Mouse (Mus musculus) lung, embryonic 14.5 days (tissue): ENCODE data around the gene Stx1a. TPM values are rescaled to one million over a fixed set of nuclear protein-coding genes. Genes with fewer than 3 reads are reported as not detected.
"Not testable (repeated sequence)": the region's sequence is repeated elsewhere in the genome, so short reads cannot be mapped to it uniquely, and the experiment has no call there.

ENCODE experiments used
- ATAC-seq: fragments of 200-750 bp; cut with Nextera tagmentation; 2 replicates; pipeline ENCODE4 v1.8.0; 2017; ENCODE audit warnings: mild to moderate bottlenecking, moderate TSS enrichment, moderate library complexity; ENCODE audit not compliant: insufficient read depth
- DNase-seq: peaks from one replicate; pipeline ENCODE4 v3.0.0-alpha.2; 2015
- H3K27ac ChIP-seq: fragments of 300-500 bp; sonication (generic); 2 replicates; pipeline ENCODE4 v1.5.1; 2014; ENCODE audit warnings: low read depth, mild to moderate bottlenecking, moderate library complexity
- H3K27me3 ChIP-seq: fragments of 300-500 bp; sonication (generic); 2 replicates; pipeline ENCODE4 v1.6.1; 2014; ENCODE audit warnings: low read length, control low read depth; ENCODE audit not compliant: insufficient read depth
- H3K36me3 ChIP-seq: fragments of 300-500 bp; sonication (generic); 2 replicates; pipeline ENCODE4 v1.6.1; 2014; ENCODE audit warnings: control low read depth; ENCODE audit not compliant: insufficient read depth
- H3K4me1 ChIP-seq: fragments of 300-500 bp; sonication (generic); 2 replicates; pipeline ENCODE4 v1.6.1; 2014; ENCODE audit warnings: antibody characterized with exemption, control low read depth; ENCODE audit not compliant: insufficient read depth
- H3K4me2 ChIP-seq: fragments of 300-500 bp; sonication (generic); 2 replicates; pipeline ENCODE4 v1.6.1; 2014; ENCODE audit warnings: mild to moderate bottlenecking
- H3K4me3 ChIP-seq: fragments of 300-500 bp; sonication (generic); 2 replicates; pipeline ENCODE4 v1.5.1; 2014; ENCODE audit warnings: low read depth, low read length
- H3K9ac ChIP-seq: fragments of 300-500 bp; sonication (generic); 2 replicates; pipeline ENCODE4 v1.6.1; 2014
- H3K9me3 ChIP-seq: fragments of 300-500 bp; sonication (generic); 2 replicates; pipeline ENCODE4 v1.6.1; 2016; ENCODE audit warnings: low read depth, low read length, control low read depth
- CTCF ChIP-seq: IDR thresholded peaks from 2 replicates; pipeline ENCODE4 v1.5.1; 2016; ENCODE audit warnings: antibody characterized with exemption, low read depth
- WGBS: fragments of 180-500 bp; shearing (Covaris S2); extraction: QIAGEN DNeasy Blood & Tissue Kit; methylation state at CpG from one replicate; pipeline ENCODE4 v1.1.7; 2014; 5-methylcytosine and 5-hydroxymethylcytosine counted together
- polyA plus RNA-seq: library from polyadenylated mRNA; unstranded; fragments of >200 nt; fragmentation: Nextera tagmentation; extraction: Ambion mirVana; gene quantifications from 2 replicates; pipeline ENCODE4 v1.2.1, GENCODE M21; 2014

The Stx1a gene
- polyA plus RNA-seq, 1 experiment from 2014 or later = 14.5 TPM

DNA sequence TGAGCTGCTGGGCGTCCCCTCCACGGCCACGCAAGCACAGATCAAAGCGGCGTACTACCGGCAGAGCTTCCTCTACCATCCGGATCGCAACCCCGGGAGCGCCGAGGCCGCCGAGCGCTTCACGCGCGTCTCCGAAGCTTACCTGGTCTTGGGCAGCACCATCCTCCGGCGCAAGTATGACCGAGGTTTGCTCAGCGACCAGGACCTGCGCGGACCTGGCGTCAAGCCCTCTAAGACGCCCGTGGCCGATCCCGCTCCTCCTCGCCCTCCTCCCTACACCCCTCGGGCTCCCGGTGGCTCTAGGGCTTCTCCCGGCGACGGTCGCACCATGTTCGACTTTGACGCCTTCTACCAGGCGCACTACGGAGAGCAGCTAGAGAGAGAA lies 41.1 kb downstream of the Stx1a start:
- Histone ChIP-seq H3K27me3 (no peaks in the 10 kb centered on the region), H3K27ac (no peak overlapping the region; the same call in 1 of the 2 replicates), H3K9ac (peak overlapping the region; percentile 81), H3K4me1 (0 out of 2 replicates have a peak, but pooled peaks cover 8% of the 10 kb centered on the region), H3K4me2 (peak overlapping the region; percentile 90), H3K36me3 (peaks cover 29% of the 10 kb centered on the region), H3K4me3 (peak overlapping the region; percentile 97), H3K9me3 (no peaks in the 10 kb centered on the region)
- no peak for TF ChIP-seq CTCF
- 0% methylated on average over 40 of the region's 40 CpGs for WGBS
- no peak for DNase-seq
- ATAC-seq = peak; percentile 57

DNA sequence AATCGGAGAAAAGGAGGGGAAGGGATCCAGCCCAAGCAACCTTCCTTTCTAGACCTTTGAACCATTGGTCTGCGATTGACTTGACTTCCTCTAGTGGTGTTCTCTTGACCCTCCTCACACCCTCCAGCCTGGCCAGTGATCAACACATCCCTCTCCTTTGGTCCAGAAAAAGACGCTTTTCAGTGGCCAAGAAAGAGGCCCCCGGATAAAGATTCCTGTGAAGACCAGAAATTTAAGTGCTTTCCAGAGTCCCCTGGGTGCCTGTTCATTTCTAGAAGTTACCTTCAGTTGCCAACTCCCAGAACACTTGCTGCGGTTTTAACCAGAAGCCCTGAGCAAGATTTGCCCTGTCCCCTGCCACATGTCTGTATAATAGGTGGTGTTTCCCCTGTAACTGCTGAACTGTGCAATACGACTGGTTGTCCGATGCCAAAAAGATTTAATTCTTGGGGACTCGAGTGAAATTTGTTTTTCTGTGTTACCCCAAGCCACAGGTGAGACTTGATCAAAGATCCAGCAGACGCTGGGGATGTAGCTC lies 41.7 kb downstream of the Stx1a start, which contains the start of gene Bud23:
Gene Bud23 (minus strand): TSS at position 51 of the 538 bp plus-strand sequence.
- H3K4me1 ChIP-seq = not testable (repeated sequence)

DNA sequence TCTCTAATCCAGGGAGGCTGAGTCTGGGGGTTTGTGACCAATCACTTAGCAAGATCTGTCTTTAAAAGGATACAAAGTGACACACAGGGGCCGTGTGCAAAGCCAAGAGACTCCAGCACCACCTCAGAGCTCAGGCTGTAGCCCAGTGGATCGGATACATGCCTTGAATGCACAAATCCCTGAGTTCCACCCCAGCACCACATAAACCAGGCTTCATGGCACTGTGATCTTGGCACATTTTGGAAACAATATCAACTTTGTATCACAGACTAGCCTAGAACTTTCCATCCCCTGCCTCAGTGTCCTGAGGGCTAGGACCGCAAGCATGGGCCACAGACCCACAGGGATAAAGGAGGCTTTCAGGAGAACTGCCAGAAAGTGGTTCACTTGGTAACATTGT lies 42.7 kb downstream of the Stx1a start:
- 88% methylated on average over 3 of the region's 3 CpGs for WGBS
- H3K4me2 ChIP-seq = no peak overlapping the region
- no peak overlapping the region for H3K4me3 ChIP-seq
- no peaks in the 10 kb centered on the region for H3K27me3 ChIP-seq
- DNase-seq = no peak
- H3K9ac ChIP-seq = no peak overlapping the region
- H3K27ac ChIP-seq = no peak overlapping the region
- H3K36me3 ChIP-seq = peaks cover 14% of the 10 kb centered on the region
- no peak for ATAC-seq
- no peaks in the 10 kb centered on the region for H3K9me3 ChIP-seq
- TF ChIP-seq CTCF = no peak
- H3K4me1 ChIP-seq = 0 out of 2 replicates have a peak, but pooled peaks cover 8% of the 10 kb centered on the region

More for the DNA sequence above, 41.7 kb downstream of the Stx1a start, which contains the start of gene Bud23:
- Histone ChIP-seq H3K4me2 (peak within 1 kb of the TSS; percentile 90), H3K4me3 (peak within 1 kb of the TSS; percentile 97), H3K9ac (peak within 1 kb of the TSS; percentile 81), H3K36me3 (peaks cover 24% of the 10 kb centered on the region)
- not testable (repeated sequence) for DNase-seq, ATAC-seq, H3K9me3 ChIP-seq, H3K27ac ChIP-seq, H3K27me3 ChIP-seq
- WGBS = 69% methylated on average over 9 of the region's 9 CpGs

DNA sequence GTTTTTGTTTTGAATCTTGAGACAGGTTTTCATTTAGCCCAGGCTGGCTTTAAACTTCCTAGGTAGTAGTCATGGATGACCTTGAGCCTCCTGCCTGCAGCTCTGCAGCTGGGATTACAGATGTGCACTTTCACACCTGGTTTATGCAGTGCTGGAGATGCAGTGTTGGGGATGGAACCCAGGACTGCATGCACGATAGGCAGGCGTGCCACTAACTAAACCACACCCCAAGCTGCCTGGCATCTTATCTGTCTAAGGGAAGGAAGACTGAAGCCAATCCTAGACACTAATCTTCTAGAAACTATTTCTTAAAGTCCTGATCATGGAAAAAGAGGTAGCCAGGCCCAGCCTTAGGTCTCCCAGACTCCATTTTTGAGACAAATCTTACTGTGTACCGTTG lies 47.2 kb downstream of the Stx1a start:
- 82% methylated on average over 3 of the region's 3 CpGs for WGBS
- Histone ChIP-seq H3K27ac (no peak overlapping the region), H3K36me3 (peaks cover 7% of the 10 kb centered on the region; the same call in 1 of the 2 replicates)

DNA sequence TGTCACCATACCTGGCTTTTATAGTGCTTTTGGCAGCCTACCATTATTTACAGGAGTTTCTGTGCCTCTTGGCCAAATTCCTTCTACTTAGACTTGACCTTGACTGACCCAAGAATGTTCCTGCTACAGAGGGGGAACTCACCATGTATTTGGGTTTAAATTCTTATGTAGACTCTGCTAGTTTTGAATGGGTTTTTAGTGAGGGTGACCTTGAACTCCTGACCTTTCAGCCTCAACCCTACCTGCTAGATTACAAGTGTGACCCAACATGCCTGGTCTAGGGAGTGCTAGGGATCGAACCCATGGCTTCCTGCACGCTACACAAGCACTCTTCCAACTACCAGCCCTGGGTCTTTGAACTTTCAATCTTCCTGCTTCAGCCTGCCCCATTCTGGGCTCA lies 48.8 kb downstream of the Stx1a start:
- ATAC-seq = no peak
- TF ChIP-seq CTCF = no peak

More for the DNA sequence above, 47.2 kb downstream of the Stx1a start:
- H3K9ac ChIP-seq = no peak overlapping the region
- H3K4me2 ChIP-seq = no peak overlapping the region
- TF ChIP-seq CTCF = no peak
- ATAC-seq (no peak), DNase-seq (no peak)
- no peak overlapping the region for H3K4me3 ChIP-seq
- no peaks in the 10 kb centered on the region for H3K9me3 ChIP-seq
- peaks cover 4% of the 10 kb centered on the region; the same call in 1 of the 2 replicates for H3K4me1 ChIP-seq
- no peaks in the 10 kb centered on the region for H3K27me3 ChIP-seq

DNA sequence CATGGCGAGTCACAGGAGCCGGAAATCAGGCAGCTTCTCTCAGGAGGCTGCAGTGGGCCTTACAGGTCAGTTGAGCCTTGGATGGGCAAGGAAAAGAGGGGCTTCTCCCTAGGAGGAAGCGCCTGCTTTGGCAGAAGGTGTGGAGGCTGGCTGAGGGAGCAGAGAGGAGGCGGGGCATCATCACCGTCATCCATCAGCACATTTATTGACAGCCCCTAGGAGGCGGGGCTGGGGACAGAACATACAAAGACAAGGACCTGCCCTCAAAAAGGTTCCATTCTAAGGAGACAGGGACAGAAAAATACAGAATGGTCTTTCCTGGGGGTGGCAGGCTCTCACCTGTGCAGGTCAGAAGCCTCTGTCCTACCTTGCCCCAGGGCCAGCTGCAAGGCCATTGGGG lies 49.4 kb downstream of the Stx1a start:
- Histone ChIP-seq H3K4me1 (peaks cover 4% of the 10 kb centered on the region; the same call in 1 of the 2 replicates), H3K36me3 (peaks cover 4% of the 10 kb centered on the region; the same call in 1 of the 2 replicates), H3K4me2 (no peak overlapping the region), H3K9me3 (no peaks in the 10 kb centered on the region), H3K9ac (no peak overlapping the region), H3K4me3 (no peak overlapping the region), H3K27ac (no peak overlapping the region), H3K27me3 (no peaks in the 10 kb centered on the region)
- DNase-seq (no peak), ATAC-seq (no peak)
- TF ChIP-seq CTCF = no peak
- 64% methylated on average over 6 of the region's 6 CpGs for WGBS

More for the DNA sequence above, 48.8 kb downstream of the Stx1a start:
- Histone ChIP-seq H3K4me3 (no peak overlapping the region), H3K9me3 (no peaks in the 10 kb centered on the region), H3K27ac (no peak overlapping the region), H3K27me3 (no peaks in the 10 kb centered on the region), H3K4me1 (peaks cover 4% of the 10 kb centered on the region; the same call in 1 of the 2 replicates), H3K4me2 (no peak overlapping the region), H3K36me3 (peaks cover 4% of the 10 kb centered on the region; the same call in 1 of the 2 replicates), H3K9ac (no peak overlapping the region)
- WGBS = 95% methylated on average over 2 of the region's 2 CpGs
- DNase-seq = no peak

DNA sequence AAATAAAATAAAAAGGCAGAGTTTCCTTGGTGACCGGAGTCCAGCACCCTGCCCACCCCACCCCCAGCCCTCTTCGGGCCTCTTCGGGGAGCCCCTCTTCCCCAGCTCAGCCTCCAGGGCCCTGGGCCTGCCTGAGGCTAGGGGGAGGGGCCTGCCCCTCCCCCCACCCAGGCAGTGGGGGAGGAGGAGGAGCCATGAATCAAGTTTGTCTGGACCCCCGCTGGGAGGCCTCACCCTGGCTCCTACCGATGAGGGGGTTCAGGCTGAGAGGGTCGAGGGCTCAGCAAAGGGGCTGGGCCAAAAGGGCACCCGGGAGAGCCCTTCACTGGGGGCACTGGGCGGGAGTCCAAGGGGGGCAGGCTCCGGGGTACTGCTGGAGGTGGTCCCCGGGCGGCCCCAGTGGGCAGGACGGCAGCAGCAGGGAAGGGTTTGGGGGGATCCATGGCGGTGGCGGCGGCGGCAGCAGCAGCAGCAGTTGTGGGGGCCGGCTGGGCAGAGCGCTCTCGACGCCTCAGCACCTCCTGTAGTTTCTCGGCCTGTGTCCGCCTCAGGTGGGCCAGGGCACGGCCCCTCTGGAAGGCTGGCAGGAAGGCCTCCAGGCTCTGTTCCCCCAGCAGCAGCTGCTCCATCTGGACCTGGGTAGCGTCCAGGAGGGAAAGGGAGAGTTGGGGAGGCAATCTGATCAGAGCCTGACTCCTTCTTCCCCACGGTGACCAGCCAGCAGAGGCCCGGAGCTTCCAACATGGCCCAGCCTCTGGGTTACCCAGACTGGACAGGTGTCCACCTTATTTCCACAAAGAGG lies 50.3 kb downstream of the Stx1a start:
- no peak for DNase-seq
- 22% methylated on average over 26 of the region's 26 CpGs for WGBS
- Histone ChIP-seq H3K27me3 (no peaks in the 10 kb centered on the region), H3K4me1 (peaks cover 4% of the 10 kb centered on the region; the same call in 1 of the 2 replicates), H3K4me3 (no peak overlapping the region), H3K9me3 (no peaks in the 10 kb centered on the region), H3K27ac (no peak overlapping the region), H3K9ac (peak overlapping the region; percentile 32), H3K36me3 (peaks cover 4% of the 10 kb centered on the region; the same call in 1 of the 2 replicates), H3K4me2 (peak overlapping the region; percentile 26; the same call in 1 of the 2 replicates)
- no peak for ATAC-seq
- no peak for TF ChIP-seq CTCF
